Mouse (Mus musculus) heart, embryonic 12.5 days (tissue): ENCODE measurements around the gene Unc5cl. TPM values are rescaled to one million over a fixed set of nuclear protein-coding genes. Genes with fewer than 3 reads are reported as not detected.

Experiments used
- ATAC-seq: fragments of 200-750 bp; cut with Nextera tagmentation; 2 replicates; pipeline ENCODE4 v1.8.0; 2017; ENCODE audit warnings: moderate TSS enrichment, moderate library complexity; ENCODE audit not compliant: insufficient number of reproducible peaks, low FRiP score
- H3K27ac ChIP-seq: fragments of 300-500 bp; sonication (generic); 2 replicates; pipeline ENCODE4 v1.5.1; 2016; ENCODE audit warnings: mild to moderate bottlenecking, moderate library complexity; ENCODE audit not compliant: poor library complexity, severe bottlenecking
- H3K27me3 ChIP-seq: fragments of 300-500 bp; sonication (generic); replicated peaks from 2 replicates; pipeline ENCODE4 v1.6.1; 2016; ENCODE audit warnings: mild to moderate bottlenecking, moderate library complexity
- H3K36me3 ChIP-seq: fragments of 300-500 bp; sonication (generic); 2 replicates; pipeline ENCODE4 v1.6.1; 2016; ENCODE audit warnings: mild to moderate bottlenecking, moderate library complexity
- H3K4me1 ChIP-seq: fragments of 300-500 bp; sonication (generic); replicated peaks from 2 replicates; pipeline ENCODE4 v1.6.1; 2016; ENCODE audit warnings: mild to moderate bottlenecking
- H3K4me2 ChIP-seq: fragments of 300-500 bp; sonication (generic); 2 replicates; pipeline ENCODE4 v1.6.1; 2016; ENCODE audit warnings: mild to moderate bottlenecking, moderate library complexity
- H3K4me3 ChIP-seq: fragments of 300-500 bp; sonication (generic); 2 replicates; pipeline ENCODE4 v1.5.1; 2016; ENCODE audit warnings: mild to moderate bottlenecking
- H3K9ac ChIP-seq: fragments of 300-500 bp; sonication (generic); 2 replicates; pipeline ENCODE4 v1.6.1; 2016; ENCODE audit warnings: mild to moderate bottlenecking, moderate library complexity
- H3K9me3 ChIP-seq: fragments of 300-500 bp; sonication (generic); replicated peaks from 2 replicates; pipeline ENCODE4 v1.6.1; 2016; ENCODE audit warnings: mild to moderate bottlenecking, moderate library complexity
- WGBS: fragments of 180-500 bp; shearing (Covaris S2); methylation state at CpG from one replicate; pipeline ENCODE4 v1.1.7; 2016; 5-methylcytosine and 5-hydroxymethylcytosine counted together
- polyA plus RNA-seq: library from polyadenylated mRNA; unstranded; fragments of >200 nt; fragmentation: Nextera tagmentation; extraction: Ambion mirVana; gene quantifications from 2 replicates; pipeline ENCODE4 v1.2.1, GENCODE M21; 2016

The Unc5cl gene
- polyA plus RNA-seq, 1 experiment from 2014 or later = 0.09 TPM

DNA sequence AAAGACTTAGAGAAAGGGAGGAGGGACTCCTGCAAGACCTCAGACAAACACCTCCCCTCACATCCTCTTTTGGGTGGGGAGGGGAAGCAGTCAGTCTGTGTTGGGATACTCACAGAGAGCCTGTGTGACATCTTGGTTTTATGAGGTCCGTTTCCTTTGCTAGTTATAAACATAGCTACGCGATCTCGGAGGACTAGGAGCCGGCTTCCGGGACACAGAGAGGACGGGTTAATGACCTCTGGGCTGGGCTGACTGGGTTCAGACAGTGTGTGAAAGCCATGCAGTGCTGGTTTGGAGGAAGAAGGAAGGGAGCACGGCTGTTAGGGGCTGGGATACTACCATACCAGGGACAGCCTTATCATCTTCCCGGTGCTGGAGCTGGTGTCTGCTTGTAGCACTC lies 90.0 kb downstream of the Unc5cl start:
- Histone ChIP-seq H3K27ac (no peak overlapping the region), H3K27me3 (peaks cover 19% of the 10 kb centered on the region), H3K4me2 (no peak overlapping the region), H3K36me3 (no peaks in the 10 kb centered on the region), H3K4me1 (no peaks in the 10 kb centered on the region), H3K4me3 (no peak overlapping the region), H3K9ac (no peak overlapping the region), H3K9me3 (no peaks in the 10 kb centered on the region)
- 69% methylated on average over 9 of the region's 9 CpGs for WGBS
- ATAC-seq = no peak

- H3K4me2 ChIP-seq = no peak overlapping the region
- no peak for ATAC-seq
Observed at GRCm38 (mm10) chr17:48545223-48545943, 90.7 kb downstream of the Unc5cl start.

DNA sequence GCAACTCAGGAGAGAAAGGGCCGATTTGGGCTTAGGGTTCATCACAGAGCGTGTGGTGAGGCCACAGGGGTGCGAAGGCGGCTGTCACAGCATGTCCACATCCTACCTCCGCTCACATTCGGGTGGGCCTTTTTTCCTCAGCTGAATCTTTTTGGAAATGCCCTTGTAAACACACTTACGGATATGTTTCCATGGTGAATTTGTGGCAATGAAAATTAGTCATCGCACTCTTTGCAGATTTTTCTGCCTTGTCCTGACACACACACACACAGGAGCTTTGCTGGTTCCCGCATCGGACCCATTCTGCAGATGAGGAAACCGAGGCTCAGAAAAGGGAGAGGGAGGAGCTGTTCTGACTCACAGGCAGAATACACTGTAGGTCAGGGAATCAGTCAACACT lies 91.3 kb downstream of the Unc5cl start:
- WGBS = 84% methylated on average over 11 of the region's 11 CpGs
- H3K27me3 ChIP-seq = peaks cover 19% of the 10 kb centered on the region
- ATAC-seq = no peak

More at GRCm38 (mm10) chr17:48545223-48545943, 90.7 kb downstream of the Unc5cl start:
- Histone ChIP-seq H3K9ac (no peak overlapping the region), H3K9me3 (peaks cover 3% of the 10 kb centered on the region; the same call in 1 of the 2 replicates), H3K4me3 (no peak overlapping the region), H3K36me3 (no peaks in the 10 kb centered on the region), H3K27me3 (peaks cover 19% of the 10 kb centered on the region), H3K27ac (no peak overlapping the region), H3K4me1 (no peaks in the 10 kb centered on the region)
- 68% methylated on average over 28 of the region's 28 CpGs for WGBS

DNA sequence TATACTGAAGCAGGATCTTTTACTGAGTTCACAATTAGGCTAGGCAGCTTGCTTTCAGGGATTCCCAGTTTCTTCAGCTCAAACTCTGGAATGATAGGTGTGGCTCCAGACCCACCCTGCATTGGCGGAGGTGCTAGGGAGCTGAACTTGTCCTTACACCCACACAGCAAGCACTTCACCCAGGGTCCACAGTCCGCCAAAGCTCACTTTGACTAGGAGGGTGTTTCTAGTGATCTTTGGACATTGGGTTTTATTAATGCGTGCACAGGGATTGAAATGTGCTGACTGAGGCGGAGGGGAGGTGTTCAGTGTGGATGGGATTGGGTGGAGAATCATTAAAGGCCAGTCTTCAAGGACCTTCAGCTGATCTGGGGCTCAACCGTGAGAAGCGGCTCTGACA lies 93.0 kb downstream of the Unc5cl start:
- H3K27ac ChIP-seq = no peak overlapping the region

More for the DNA sequence above, 91.3 kb downstream of the Unc5cl start:
- Histone ChIP-seq H3K4me1 (no peaks in the 10 kb centered on the region), H3K4me3 (no peak overlapping the region), H3K9me3 (peaks cover 3% of the 10 kb centered on the region; the same call in 1 of the 2 replicates), H3K4me2 (no peak overlapping the region), H3K36me3 (no peaks in the 10 kb centered on the region), H3K9ac (no peak overlapping the region), H3K27ac (no peak overlapping the region)

DNA sequence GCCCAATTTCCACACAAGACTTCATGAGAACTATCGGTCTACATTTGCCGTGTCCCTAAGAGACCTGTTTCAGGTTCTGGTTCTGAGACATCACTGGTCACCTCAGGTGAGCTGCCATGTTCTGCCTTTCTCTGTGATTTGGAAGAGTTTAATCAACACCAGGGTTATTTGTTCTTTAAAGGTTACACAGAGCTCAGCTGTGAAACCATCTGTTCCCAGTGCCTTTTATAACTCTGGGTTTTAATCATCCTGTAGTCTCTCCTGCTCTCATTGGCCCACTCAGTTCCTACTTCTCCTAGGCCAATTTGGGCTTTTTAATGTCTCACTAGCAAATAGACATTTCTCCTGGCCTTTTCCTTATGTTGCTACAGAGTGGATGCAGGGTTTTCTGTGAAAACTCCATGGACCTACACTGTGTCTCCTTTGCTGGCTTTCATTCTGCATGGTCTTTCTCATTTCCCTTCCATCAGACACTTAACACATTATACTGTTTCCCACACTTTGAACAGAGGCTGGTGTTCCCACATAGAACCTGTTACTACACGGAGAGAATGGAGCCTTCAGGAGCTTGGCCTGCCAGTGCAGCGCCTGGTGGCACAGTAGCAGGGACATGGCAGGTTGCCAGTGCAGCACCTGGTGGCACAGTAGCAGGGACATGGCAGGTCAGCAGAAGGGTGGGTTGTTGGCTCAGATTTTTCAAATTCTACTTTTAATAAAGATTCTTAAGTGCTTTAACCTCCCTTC lies 97.3 kb downstream of the Unc5cl start:
- Histone ChIP-seq H3K9ac (no peak overlapping the region), H3K4me1 (no peaks in the 10 kb centered on the region), H3K9me3 (peaks cover 3% of the 10 kb centered on the region; the same call in 1 of the 2 replicates), H3K36me3 (no peaks in the 10 kb centered on the region), H3K27me3 (peaks cover 9% of the 10 kb centered on the region; the same call in 1 of the 2 replicates), H3K4me2 (no peak overlapping the region), H3K27ac (no peak overlapping the region), H3K4me3 (no peak overlapping the region)
- 84% methylated on average over 4 of the region's 4 CpGs for WGBS
- ATAC-seq = no peak

More for the DNA sequence above, 93.0 kb downstream of the Unc5cl start:
- H3K4me3 ChIP-seq = no peak overlapping the region
- no peaks in the 10 kb centered on the region for H3K4me1 ChIP-seq
- WGBS = 78% methylated on average over 6 of the region's 6 CpGs
- peaks cover 15% of the 10 kb centered on the region for H3K27me3 ChIP-seq
- no peak overlapping the region for H3K9ac ChIP-seq
- no peak overlapping the region for H3K4me2 ChIP-seq
- no peaks in the 10 kb centered on the region for H3K36me3 ChIP-seq
- no peak for ATAC-seq
- H3K9me3 ChIP-seq = peaks cover 3% of the 10 kb centered on the region; the same call in 1 of the 2 replicates

- ATAC-seq = no peak
- Histone ChIP-seq H3K9ac (no peak overlapping the region), H3K4me1 (no peaks in the 10 kb centered on the region), H3K36me3 (no peaks in the 10 kb centered on the region), H3K27ac (no peak overlapping the region), H3K27me3 (peaks cover 9% of the 10 kb centered on the region; the same call in 1 of the 2 replicates), H3K4me3 (no peak overlapping the region), H3K9me3 (peaks cover 3% of the 10 kb centered on the region; the same call in 1 of the 2 replicates), H3K4me2 (no peak overlapping the region)
- 79% methylated on average over 3 of the region's 3 CpGs for WGBS
Observed at GRCm38 (mm10) chr17:48552532-48552915, 97.8 kb downstream of the Unc5cl start.

DNA sequence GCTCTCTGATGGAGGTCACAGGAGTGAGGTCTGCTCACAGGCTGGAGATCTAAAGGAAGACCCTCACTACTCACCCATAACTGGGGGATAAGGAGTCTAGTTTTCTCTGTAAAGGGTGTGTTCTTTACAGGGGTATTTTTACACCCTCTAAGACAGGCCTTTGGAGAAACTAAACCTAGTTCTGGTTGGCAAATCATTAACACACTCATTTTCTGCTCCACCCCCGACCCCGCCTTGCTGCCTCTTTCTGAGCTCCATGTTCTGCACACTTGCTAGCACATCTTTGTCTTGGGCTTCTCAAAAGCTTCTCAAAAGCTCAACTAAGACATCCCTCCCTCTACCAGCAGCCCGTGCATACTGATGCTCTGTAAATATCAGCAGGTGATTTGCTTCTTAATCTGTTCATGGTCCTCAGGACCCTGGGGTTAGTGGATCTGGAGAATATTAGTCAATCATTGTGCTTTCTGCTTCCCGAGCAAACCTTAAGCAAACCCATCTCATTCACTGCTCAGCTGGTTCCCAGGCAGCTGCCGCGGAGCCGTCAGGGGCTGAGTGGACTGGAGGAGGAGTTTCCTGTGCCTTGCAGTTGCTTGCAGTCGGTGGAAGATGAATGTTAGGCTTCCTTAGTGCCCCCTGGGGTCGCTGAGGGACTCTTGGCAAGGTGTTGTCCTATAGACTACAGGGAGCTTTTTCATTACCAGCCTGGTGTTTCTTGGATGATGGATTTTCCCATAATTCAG lies 101.7 kb downstream of the Unc5cl start:
- H3K4me2 ChIP-seq = no peak overlapping the region
- WGBS = 36% methylated on average over 9 of the region's 9 CpGs
- ATAC-seq = no peak

GRCm38 (mm10) chr17:48557823-48558715 lies 103.4 kb downstream of the Unc5cl start:
- H3K4me3 ChIP-seq = no peak overlapping the region
- H3K4me1 ChIP-seq = no peaks in the 10 kb centered on the region
- no peak overlapping the region for H3K4me2 ChIP-seq
- no peaks in the 10 kb centered on the region for H3K36me3 ChIP-seq
- 74% methylated on average over 7 of the region's 7 CpGs for WGBS
- no peak overlapping the region for H3K27ac ChIP-seq
- no peak for ATAC-seq
- H3K27me3 ChIP-seq = peaks cover 9% of the 10 kb centered on the region; the same call in 1 of the 2 replicates
- H3K9me3 ChIP-seq = no peaks in the 10 kb centered on the region
- H3K9ac ChIP-seq = no peak overlapping the region

More for the DNA sequence above, 101.7 kb downstream of the Unc5cl start:
- Histone ChIP-seq H3K27ac (no peak overlapping the region), H3K4me3 (no peak overlapping the region), H3K4me1 (no peaks in the 10 kb centered on the region), H3K9me3 (no peaks in the 10 kb centered on the region), H3K27me3 (peaks cover 9% of the 10 kb centered on the region; the same call in 1 of the 2 replicates), H3K36me3 (no peaks in the 10 kb centered on the region), H3K9ac (no peak overlapping the region)

DNA sequence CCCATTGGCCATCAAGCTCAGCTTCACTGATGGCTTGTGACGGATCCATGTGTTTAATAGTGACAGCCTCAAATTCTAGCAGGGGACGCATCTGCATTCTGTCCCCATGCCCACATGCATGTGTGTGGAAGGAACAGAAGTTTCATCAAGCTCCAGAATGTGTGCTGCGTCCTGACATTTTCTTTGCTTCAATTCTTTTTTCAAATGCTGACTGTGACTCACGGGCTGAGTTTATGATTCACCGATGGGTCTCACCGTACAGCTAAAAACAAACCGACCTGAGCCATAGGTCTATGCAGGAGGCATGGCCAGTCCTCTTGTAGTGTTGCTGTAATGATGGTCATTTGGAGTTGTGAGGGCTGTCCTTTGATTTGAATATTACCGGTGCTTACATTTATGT lies 110.2 kb downstream of the Unc5cl start:
- Histone ChIP-seq H3K27me3 (no peaks in the 10 kb centered on the region), H3K4me2 (no peak overlapping the region), H3K9me3 (no peaks in the 10 kb centered on the region), H3K9ac (no peak overlapping the region), H3K27ac (no peak overlapping the region), H3K36me3 (no peaks in the 10 kb centered on the region), H3K4me3 (no peak overlapping the region), H3K4me1 (no peaks in the 10 kb centered on the region)
- no peak for ATAC-seq
- 85% methylated on average over 8 of the region's 8 CpGs for WGBS

DNA sequence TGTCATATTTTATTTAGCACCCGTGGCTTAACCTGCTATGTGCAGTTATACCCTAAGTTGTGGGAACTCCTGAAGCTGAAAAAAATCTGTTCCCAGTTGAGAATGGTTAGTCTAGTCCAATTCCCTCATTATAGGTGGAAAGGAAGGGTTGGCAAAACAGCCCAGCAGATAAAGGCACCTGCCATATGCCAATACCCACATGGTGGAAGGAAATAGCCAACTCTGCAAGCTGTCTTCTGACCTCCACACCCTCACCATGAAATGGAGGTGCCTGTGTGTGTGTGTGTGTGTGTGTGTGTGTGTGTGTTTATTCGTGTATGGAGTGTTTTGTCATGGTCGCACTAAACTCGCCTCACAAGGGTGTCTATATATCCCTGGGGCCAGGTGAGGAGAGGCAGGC lies 115.0 kb downstream of the Unc5cl start:
- H3K9me3 ChIP-seq = no peaks in the 10 kb centered on the region
- H3K4me1 ChIP-seq = 0 out of 2 replicates have a peak, but pooled peaks cover 3% of the 10 kb centered on the region
- H3K27ac ChIP-seq = no peak overlapping the region
- H3K9ac ChIP-seq = no peak overlapping the region
- 69% methylated on average over 4 of the region's 4 CpGs for WGBS
- ATAC-seq = no peak
- no peak overlapping the region for H3K4me2 ChIP-seq
- H3K4me3 ChIP-seq = no peak overlapping the region
- no peaks in the 10 kb centered on the region for H3K27me3 ChIP-seq
- no peaks in the 10 kb centered on the region for H3K36me3 ChIP-seq
